Mouse (Mus musculus) brown adipose tissue, adult 24 weeks (tissue): ENCODE measurements around the gene Spire2. TPM values are rescaled to one million over a fixed set of nuclear protein-coding genes. Genes with fewer than 3 reads are reported as not detected.
A peak's percentile ranks its signal among the peaks of the same experiment; 100 is the strongest.

ENCODE experiments used
- H3K27ac ChIP-seq: fragments of 200-500 bp; replicated peaks from 2 replicates; pipeline ENCODE4 v1.5.1; 2012; ENCODE audit warnings: low read depth, mild to moderate bottlenecking, low read length
- H3K4me1 ChIP-seq: fragments of 200-500 bp; 2 replicates; pipeline ENCODE4 v1.6.1; 2012; ENCODE audit warnings: low read length, mixed read lengths; ENCODE audit not compliant: control insufficient read depth, insufficient read depth, insufficient read length
- H3K4me3 ChIP-seq: fragments of 200-500 bp; 2 replicates; pipeline ENCODE4 v1.5.1; 2012; ENCODE audit warnings: low read depth, mild to moderate bottlenecking, low read length, moderate library complexity; ENCODE audit not compliant: insufficient read depth
- polyA plus RNA-seq: library from polyadenylated mRNA; stranded (reverse); fragments of >200 nt; gene quantifications from 2 replicates; pipeline ENCODE4 v1.2.4, GENCODE M21; 2012; ENCODE audit not compliant: missing spikeins, insufficient read depth, insufficient read length

The Spire2 gene
- polyA plus RNA-seq, 1 experiment, result not detected

DNA sequence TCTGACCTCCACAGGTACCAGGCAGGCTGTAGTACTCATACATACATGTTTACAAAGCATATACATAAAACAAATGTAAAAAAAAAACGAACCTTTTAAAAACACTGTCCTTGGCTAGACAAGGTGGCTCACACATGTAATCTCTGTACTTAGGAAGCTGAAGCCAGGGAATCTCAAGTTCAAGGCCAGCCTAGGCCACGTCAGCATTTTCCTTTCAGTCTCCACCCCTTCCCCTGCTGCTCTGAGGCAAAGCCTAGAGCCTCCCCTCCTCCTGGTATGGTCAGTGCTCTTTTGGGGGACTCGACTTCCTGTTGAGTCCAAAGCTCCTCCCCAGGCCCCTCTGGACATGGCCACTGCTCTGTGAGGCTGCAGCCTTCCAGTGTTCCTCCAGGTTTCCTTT, 54.5 kb downstream of the Spire2 start:
- no peak overlapping the region for H3K4me3 ChIP-seq
- H3K4me1 ChIP-seq, result 0 out of 2 replicates have a peak, but pooled peaks cover 4% of the 10 kb centered on the region

GRCm38 (mm10) chr8:123387801-123388200, 55.3 kb downstream of the Spire2 start:
- no peak overlapping the region for H3K4me3 ChIP-seq
- no peak overlapping the region for H3K27ac ChIP-seq
- H3K4me1 ChIP-seq, result 0 out of 2 replicates have a peak, but pooled peaks cover 4% of the 10 kb centered on the region

More for the DNA sequence above, 54.5 kb downstream of the Spire2 start:
- H3K27ac ChIP-seq, result no peak overlapping the region

GRCm38 (mm10) chr8:123389026-123389425, 56.5 kb downstream of the Spire2 start:
- Histone ChIP-seq H3K27ac (no peak overlapping the region), H3K4me1 (0 out of 2 replicates have a peak, but pooled peaks cover 4% of the 10 kb centered on the region), H3K4me3 (no peak overlapping the region)

GRCm38 (mm10) chr8:123398308-123398707, 65.8 kb downstream of the Spire2 start:
- no peak overlapping the region for H3K4me3 ChIP-seq
- H3K4me1 ChIP-seq, result no peaks in the 10 kb centered on the region
- H3K27ac ChIP-seq, result no peak overlapping the region

GRCm38 (mm10) chr8:123401936-123402335, 69.4 kb downstream of the Spire2 start:
- no peak overlapping the region for H3K27ac ChIP-seq
- no peak overlapping the region for H3K4me3 ChIP-seq
- H3K4me1 ChIP-seq, result no peaks in the 10 kb centered on the region

DNA sequence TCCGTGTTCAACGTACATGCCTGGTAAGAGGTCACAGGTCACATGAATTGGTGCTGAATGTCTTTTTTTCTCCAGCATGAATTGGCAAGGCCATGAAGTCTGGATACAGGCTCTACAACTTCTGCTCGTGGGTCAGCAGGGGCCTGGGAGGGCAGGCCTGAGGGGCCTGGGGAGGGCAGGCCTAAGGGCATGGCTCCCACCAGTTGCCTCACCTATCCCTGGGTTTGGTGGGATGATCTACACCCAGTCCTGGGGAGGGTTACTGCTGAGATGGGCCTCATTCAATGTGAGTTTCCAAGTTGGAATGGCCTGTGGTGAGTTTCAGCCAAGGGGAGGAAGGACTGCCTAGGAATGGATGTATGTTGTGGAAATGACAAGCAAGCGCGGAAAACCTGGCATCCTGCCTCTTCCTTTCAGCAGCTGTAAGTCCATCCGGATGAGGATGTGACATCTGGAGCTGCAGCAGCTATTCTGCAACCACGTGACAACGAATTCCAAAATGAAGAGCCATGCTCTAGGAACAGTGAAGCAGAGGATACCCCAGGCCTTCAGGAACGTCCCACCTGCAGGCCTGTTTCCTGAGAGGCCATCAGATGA, 70.3 kb downstream of the Spire2 start:
- H3K4me3 ChIP-seq, result no peak overlapping the region
- no peaks in the 10 kb centered on the region for H3K4me1 ChIP-seq
- no peak overlapping the region for H3K27ac ChIP-seq

DNA sequence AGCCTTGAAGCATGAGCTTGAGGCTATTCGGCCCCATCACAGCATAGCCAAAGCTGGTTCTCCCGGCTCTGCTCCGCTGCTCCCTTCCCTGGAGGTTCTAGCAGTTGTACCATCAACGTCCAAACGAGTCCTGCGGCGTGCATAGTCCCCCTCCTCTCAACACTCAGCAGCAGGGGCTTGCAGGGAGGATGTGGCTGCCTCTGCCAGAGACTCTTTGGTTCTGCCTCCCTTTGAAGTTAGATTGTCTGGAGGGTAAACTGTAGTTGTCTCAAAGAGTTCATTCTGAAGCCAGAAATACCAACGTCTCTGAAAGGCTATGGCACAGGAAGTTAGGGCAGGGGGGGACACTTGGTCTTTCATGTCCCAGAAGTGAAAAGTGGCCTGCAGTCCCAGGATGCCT, 72.0 kb downstream of the Spire2 start:
- Histone ChIP-seq H3K4me1 (no peaks in the 10 kb centered on the region), H3K4me3 (no peak overlapping the region), H3K27ac (no peak overlapping the region)

DNA sequence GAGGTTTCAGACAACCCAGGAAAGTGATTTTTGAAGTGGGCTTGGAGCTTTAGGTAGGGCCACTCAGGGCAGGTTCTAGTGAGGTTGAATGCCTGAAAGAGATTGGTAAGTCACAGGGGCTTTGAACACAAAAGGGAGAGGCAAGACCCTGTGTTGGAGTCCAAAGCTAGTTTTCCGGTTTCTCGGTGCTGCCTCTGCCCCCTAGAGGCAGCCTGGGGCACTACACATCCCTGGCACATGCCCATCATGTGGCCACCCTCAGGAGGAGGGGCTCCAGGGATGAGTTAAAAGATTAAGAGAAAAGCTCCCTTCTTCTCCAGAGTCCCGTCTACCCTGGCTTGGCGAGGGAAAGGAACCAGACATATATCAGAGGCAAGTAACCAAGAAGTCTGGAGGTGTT, 74.3 kb downstream of the Spire2 start, which contains the start of gene Mc1r:
TSS of gene Mc1r (plus strand) at position 322 of the 400 bp plus-strand sequence.
- H3K4me3 ChIP-seq, result no peak within 1 kb of the TSS
- H3K4me1 ChIP-seq, result no peaks in the 10 kb centered on the region
- H3K27ac ChIP-seq, result no peak within 1 kb of the TSS

- no peak overlapping the region for H3K4me3 ChIP-seq
- no peaks in the 10 kb centered on the region for H3K4me1 ChIP-seq
Observed at GRCm38 (mm10) chr8:123407612-123408011, 75.1 kb downstream of the Spire2 start.

GRCm38 (mm10) chr8:123408586-123409544, 76.4 kb downstream of the Spire2 start:
- Histone ChIP-seq H3K27ac (no peak overlapping the region), H3K4me3 (no peak overlapping the region), H3K4me1 (no peaks in the 10 kb centered on the region)

More at GRCm38 (mm10) chr8:123407612-123408011, 75.1 kb downstream of the Spire2 start:
- H3K27ac ChIP-seq, result no peak overlapping the region

GRCm38 (mm10) chr8:123410049-123410587, 77.6 kb downstream of the Spire2 start:
- no peak overlapping the region for H3K4me3 ChIP-seq
- no peak overlapping the region for H3K27ac ChIP-seq
- no peaks in the 10 kb centered on the region for H3K4me1 ChIP-seq

DNA sequence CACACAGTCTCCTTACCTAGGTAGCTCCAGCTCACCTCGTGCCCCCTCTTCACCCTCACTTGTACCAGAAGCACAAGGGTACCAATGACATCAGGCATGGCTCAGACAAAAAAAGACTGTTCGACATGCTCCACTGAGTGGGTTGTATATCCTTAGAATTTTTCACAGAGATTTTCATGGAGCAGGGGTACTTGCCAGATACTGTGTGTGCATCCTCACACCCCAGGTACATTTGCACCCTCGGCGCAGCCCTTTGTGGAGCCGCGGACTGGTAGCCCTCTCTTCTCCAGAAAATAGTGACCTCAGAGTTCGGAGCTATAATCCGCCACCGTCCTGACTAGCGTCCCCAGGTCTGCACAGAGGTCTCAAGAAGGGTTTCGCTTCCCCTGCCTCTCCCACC, 78.3 kb downstream of the Spire2 start:
- Histone ChIP-seq H3K4me3 (no peak overlapping the region), H3K4me1 (no peaks in the 10 kb centered on the region), H3K27ac (no peak overlapping the region)

GRCm38 (mm10) chr8:123411246-123411645, 78.7 kb downstream of the Spire2 start, which contains the start of gene Tubb3:
TSS of gene Tubb3 (plus strand) at chr8:123411424.
- Histone ChIP-seq H3K27ac (no peak within 1 kb of the TSS), H3K4me1 (no peaks in the 10 kb centered on the region), H3K4me3 (peak within 1 kb of the TSS; percentile 30; the same call in 1 of the 2 replicates)

GRCm38 (mm10) chr8:123411781-123412327, 79.3 kb downstream of the Spire2 start:
- no peak overlapping the region for H3K4me3 ChIP-seq
- no peak overlapping the region for H3K27ac ChIP-seq
- no peaks in the 10 kb centered on the region for H3K4me1 ChIP-seq
